ENCODE assay signal across 8 mouse cellular contexts in genomic region chr9:68653211-68654038, GRCm38 (mm10). TPM values are rescaled to one million over a fixed set of nuclear protein-coding genes. Genes with fewer than 3 reads are reported as not detected.
DNase-seq lines count a peak whose midpoint lies in the region; TF ChIP-seq lines count a peak whose summit lies in the region.

Gene Rora (plus strand): TSS chr9:68653786.

- peak; percentile 45 for DNase-seq in WW6 (ENCODE audit: low read depth, low spot score)
- DNase-seq in cerebellum, adult 9-10 months = peak; percentile 72
- peak; percentile 20 to 56 for DNase-seq in frontal cortex, adult 2 months (ENCODE audit: extremely low spot score in 1 of 2, low spot score in 1 of 2)
- peak; percentile 71 for DNase-seq in heart, postnatal 4 days
- peak; percentile 40 to 55 for DNase-seq in layer of hippocampus, adult 8-10 months (ENCODE audit: low spot score in 2 of 2)
- DNase-seq in lung, adult 2 months = peak; percentile 24
- DNase-seq in retina, postnatal 1 day = peak; percentile 93
- DNase-seq in spleen, postnatal 36 days (ENCODE audit: low spot score in 2 of 2) = no peak

- no peaks in the 10 kb centered on the region for H3K4me1 ChIP-seq in lung, adult 2 months (ENCODE audit: control insufficient read depth, insufficient read depth, low read length)

- TF ChIP-seq POLR2A in lung, adult 2 months (IDR thresholded peaks at IDR 0.05; ENCODE audit: borderline replicate concordance, extremely low read depth, low read depth, low read length) = no peak; the same call in 1 of the 2 replicates

- WGBS in lung, adult 2 months = 1% methylated on average over 72 of the region's 72 CpGs

- no peak for TF ChIP-seq CTCF in lung, adult 2 months (IDR thresholded peaks at IDR 0.05; ENCODE audit: insufficient read depth, low read length)

- peak within 1 kb of the TSS; percentile 69 for H3K4me3 ChIP-seq in lung, adult 2 months (replicated peaks; ENCODE audit: extremely low read depth, low read depth, low read length)

RNA-seq across cellular contexts. Expression of gene Rora, which starts in this region (rescaled TPM):
- 15.5 and 18.1 TPM in 2 replicates for polyA plus RNA-seq in frontal cortex, adult 2 months (2012; rRNA removed)
- total RNA-seq in heart, postnatal 4 days (2021) = 10 to 100 TPM; 17.0 to 18.1 TPM
- total RNA-seq in layer of hippocampus, adult 8-10 months (2022) = 10 to 100 TPM; 35.1 to 41.5 (median 36.6) TPM
- polyA plus RNA-seq in lung, adult 2 months (2012; rRNA removed) = 15.4 and 17.8 TPM in 2 replicates

Comparison
In these comparisons a context has a peak if more than half of its experiments do, and no peak if none do; other contexts are left out.
1. DNase-seq: peak in WW6 (single experiment), cerebellum, adult 9-10 months (single experiment), frontal cortex, adult 2 months (2 of 2), heart, postnatal 4 days (single experiment), layer of hippocampus, adult 8-10 months (2 of 2), lung, adult 2 months (single experiment) and retina, postnatal 1 day (single experiment); none in spleen, postnatal 36 days (0 of 2).